10 mouse cellular contexts compared by ENCODE assay signal in genomic region chr9:47126236-47126635, GRCm38 (mm10).
DNase-seq lines count a peak whose midpoint lies in the region; TF ChIP-seq lines count a peak whose summit lies in the region.
"Had no signal": no experiment of that assay in that cellular context is flagged by ENCODE, and none has a peak within 500 bp of the region (broad histone marks: within the 10 kb centered on the region; RNA-seq: fewer than 3 reads in every experiment).

No protein-coding gene starts in this region.

- H3K36me3 ChIP-seq in thymus, adult 2 months (ENCODE audit: control insufficient read depth, insufficient read depth, low read length): no peaks in the 10 kb centered on the region

- peak; percentile 11 for DNase-seq in adrenal gland, postnatal 14 days
- DNase-seq in adrenal gland, adult 2 months: no peak
- no peak for DNase-seq in layer of hippocampus, adult 2 months (ENCODE audit: low spot score in 2 of 2)
- no peak for DNase-seq in layer of hippocampus, adult 18-20 months (ENCODE audit: low spot score in 2 of 2)
- DNase-seq in cerebellum, postnatal 36 days: peak; percentile 18 to 30
- peak; percentile 13 for DNase-seq in lung, postnatal 14 days
- DNase-seq in ovary, adult 18-20 months (ENCODE audit: low spot score): no peak
- DNase-seq in thymus, adult 2 months: no peak
- DNase-seq: right cerebral cortex, postnatal 4 days had no signal

- H3K27me3 ChIP-seq in thymus, adult 2 months (ENCODE audit: control insufficient read depth, insufficient read depth, low read length): no peaks in the 10 kb centered on the region

- H3K4me1 ChIP-seq in thymus, adult 2 months (replicated peaks; ENCODE audit: control insufficient read depth, insufficient read depth, low read length): no peaks in the 10 kb centered on the region

- TF ChIP-seq CTCF in layer of hippocampus, adult 2 months (conservative IDR thresholded peaks at IDR 0.05): peak; percentile 67
- TF ChIP-seq CTCF in thymus, adult 2 months (IDR thresholded peaks at IDR 0.05; ENCODE audit: borderline replicate concordance, control insufficient read depth, extremely low read depth, insufficient read depth, low read length, poor library complexity): no peak

- no peak overlapping the region for H3K27ac ChIP-seq in layer of hippocampus, adult 2 months
- H3K27ac ChIP-seq in thymus, adult 2 months (ENCODE audit: control insufficient read depth, insufficient read depth, low read length): no peak overlapping the region

- WGBS in thymus, adult 2 months: 56% methylated on average over 2 of the region's 2 CpGs

- TF ChIP-seq POLR2A in thymus, adult 2 months (IDR thresholded peaks at IDR 0.05; ENCODE audit: control insufficient read depth, extremely low read depth, insufficient read depth, low read length, poor library complexity): no peak

- no peak overlapping the region for H3K4me3 ChIP-seq in layer of hippocampus, adult 2 months
- no peak overlapping the region for H3K4me3 ChIP-seq in thymus, adult 2 months (ENCODE audit: control insufficient read depth, insufficient read depth, low read length)
- H3K4me3 ChIP-seq: myocyte had no signal

Comparison
In these comparisons a context has a peak if more than half of its experiments do, and no peak if none do; other contexts are left out.
1. DNase-seq: peak in adrenal gland, postnatal 14 days (single experiment), cerebellum, postnatal 36 days (2 of 2) and lung, postnatal 14 days (single experiment); none in adrenal gland, adult 2 months (single experiment), layer of hippocampus, adult 2 months (0 of 2), layer of hippocampus, adult 18-20 months (0 of 2), ovary, adult 18-20 months (single experiment) and thymus, adult 2 months (single experiment).